Mouse (Mus musculus) B cell, adult (primary cell): ENCODE measurements around the gene Ddx54. TPM values are rescaled to one million over a fixed set of nuclear protein-coding genes. Genes with fewer than 3 reads are reported as not detected.

ENCODE experiments used
- total RNA-seq: library from RNA; stranded (reverse); gene quantifications from 4 replicates; pipeline ENCODE4 v1.2.4, GENCODE M21; 2023; ENCODE audit not compliant: inconsistent age

Ddx54 gene
- total RNA-seq, result 169 to 181 TPM (median 174 TPM) in 4 replicates

DNA sequence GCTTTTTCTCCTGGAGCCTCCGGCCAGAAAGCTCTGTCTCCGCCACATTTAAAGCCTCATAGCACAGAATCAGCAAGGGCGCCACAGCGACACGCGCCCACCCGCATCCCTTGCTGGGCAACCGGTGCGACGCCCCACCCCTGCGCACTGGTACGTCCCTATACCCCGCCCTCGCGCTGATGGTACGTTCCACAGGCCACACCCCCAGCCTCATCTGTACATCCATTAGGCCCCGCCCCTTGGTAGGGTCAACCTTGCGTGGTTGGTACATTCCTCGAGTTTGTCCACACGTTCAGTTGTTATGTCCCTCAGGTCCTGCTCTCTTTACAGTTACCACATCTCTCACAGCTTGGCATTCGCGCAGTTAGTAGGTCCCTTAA is at the start of gene Ddx54, which contains the start of gene Rita1:
Ddx54 (plus strand) TSS at position 298 of the 380 bp plus-strand sequence.
Rita1 (minus strand) TSS at position 148 of the 380 bp plus-strand sequence.

DNA sequence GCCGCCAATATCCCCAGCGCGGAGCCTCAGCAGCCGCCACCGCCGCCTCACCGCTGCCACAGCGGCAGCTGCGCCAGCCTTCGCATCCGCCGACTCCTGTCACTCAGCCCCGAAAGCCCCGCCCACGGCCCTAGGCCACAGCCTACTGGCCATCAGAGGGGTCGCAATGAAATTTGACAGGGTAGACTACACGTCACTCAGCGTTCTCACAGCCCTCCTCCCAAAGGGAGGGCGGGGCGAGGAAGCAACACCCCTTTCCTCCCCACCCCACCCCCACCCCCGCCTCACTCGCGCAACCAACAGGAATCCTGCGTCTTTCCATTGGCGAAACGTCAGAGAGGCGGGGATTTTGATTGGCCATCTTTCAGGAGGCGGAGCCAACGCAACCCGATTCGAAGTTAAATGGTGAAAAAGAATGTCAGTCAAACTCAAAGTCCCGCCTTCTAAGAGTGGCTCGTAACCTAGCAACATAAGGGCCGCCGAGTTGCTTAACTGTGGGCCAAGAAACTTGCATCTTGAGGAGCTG is 23.9 kb upstream of the Ddx54 start, which contains the start of the genes Tpcn1 and Iqcd:
Tpcn1 (minus strand) TSS at position 105 of the 526 bp plus-strand sequence.
Iqcd (plus strand) TSS at position 448 of the 526 bp plus-strand sequence.

GRCm38 (mm10) chr5:120634131-120634530 is 21.6 kb downstream of the Ddx54 start, which contains the start of gene Cfap73:
TSS of gene Cfap73 (minus strand) at chr5:120634235.

DNA sequence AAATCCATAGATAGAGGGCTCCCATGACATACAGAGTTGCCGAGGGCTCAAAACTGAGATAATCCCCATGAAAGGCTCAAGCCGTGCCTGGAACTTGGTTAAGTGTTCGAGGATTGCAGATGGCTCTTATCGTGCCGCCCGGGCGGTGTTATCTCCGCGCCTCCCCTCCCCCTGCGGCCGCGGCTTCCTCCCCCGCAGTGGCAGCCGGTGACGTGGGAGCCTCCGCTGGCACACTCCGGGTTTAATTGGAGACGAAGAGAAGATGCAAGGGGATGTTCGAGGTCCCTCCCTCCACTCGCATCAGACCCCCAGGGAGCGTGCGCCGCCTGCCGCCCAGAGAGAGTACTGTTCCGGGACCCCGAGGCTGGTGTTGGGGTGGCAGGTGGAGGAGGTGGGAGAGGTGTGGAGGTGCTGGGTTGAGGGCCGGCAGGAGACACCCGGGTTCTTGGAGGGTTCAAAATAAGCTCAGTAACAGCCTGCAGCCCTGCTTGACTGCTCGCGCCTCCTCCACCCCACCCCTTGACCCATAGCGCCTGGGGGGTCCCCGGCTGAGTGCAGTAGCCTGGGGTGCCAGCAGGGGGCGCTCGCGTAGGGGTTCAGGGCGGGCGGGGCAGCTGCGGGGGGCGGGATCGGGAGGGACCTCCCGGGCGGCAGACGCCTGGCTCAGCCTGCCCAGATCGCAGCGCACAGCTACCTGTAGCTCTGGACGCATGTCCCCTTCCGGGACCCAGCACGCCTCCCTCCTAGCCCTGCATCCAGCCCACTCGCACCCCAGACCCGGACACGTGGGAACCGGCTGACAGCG is 36.2 kb downstream of the Ddx54 start, which contains the start of gene Rasal1:
Rasal1 (plus strand) TSS at position 244 of the 805 bp plus-strand sequence.

Other genes starting within 250 kb of the Ddx54 start
- not detected in 4 replicates for gene Lhx5, start 181.0 kb upstream of the Ddx54 start, total RNA-seq
- not detected in 4 replicates for gene Sdsl, start 139.9 kb upstream of the Ddx54 start, total RNA-seq
- not detected in 4 replicates for gene Sds, start 136.2 kb upstream of the Ddx54 start, total RNA-seq
- gene Plbd2, start 109.1 kb upstream of the Ddx54 start, total RNA-seq, result 32.0 to 33.9 TPM (median 33.2 TPM) in 4 replicates
- gene Slc8b1, start 101.6 kb upstream of the Ddx54 start, total RNA-seq, result 8.3 to 14.3 TPM (median 12.4 TPM) in 4 replicates
- gene Tpcn1, start 24.1 kb upstream of the Ddx54 start, total RNA-seq, result 40.8 to 46.2 TPM (median 43.3 TPM) in 4 replicates
- 0.54 TPM in 1 of 4 replicates, not detected in the others for gene Iqcd, start 23.7 kb upstream of the Ddx54 start, total RNA-seq
- 3.3 to 4.4 TPM (median 4.0 TPM) in 4 replicates for gene Rita1, start 150 bp upstream of the Ddx54 start, total RNA-seq
- not detected in 4 replicates for gene Cfap73, start 21.5 kb downstream of the Ddx54 start, total RNA-seq
- 39.5 to 56.3 TPM (median 51.7 TPM) in 4 replicates for gene Rasal1, start 36.1 kb downstream of the Ddx54 start, total RNA-seq
- 226 to 261 TPM (median 233 TPM) in 4 replicates for gene Dtx1, start 99.2 kb downstream of the Ddx54 start, total RNA-seq
- 4.4 to 13.2 TPM (median 6.7 TPM) in 4 replicates for gene Oas2, start 137.1 kb downstream of the Ddx54 start, total RNA-seq
- gene Oas3, start 164.9 kb downstream of the Ddx54 start, total RNA-seq, result 2.2 to 5.3 TPM (median 3.0 TPM) in 4 replicates
- gene Oas1e, start 182.8 kb downstream of the Ddx54 start, total RNA-seq, result 0.39 to 0.71 TPM (median 0.48 TPM) in 4 replicates
- 10.8 to 15.9 TPM (median 12.5 TPM) in 4 replicates for gene Oas1c, start 199.8 kb downstream of the Ddx54 start, total RNA-seq
- not detected in 4 replicates for gene Oas1f, start 234.6 kb downstream of the Ddx54 start, total RNA-seq
- not detected in 4 replicates for gene Oas1h, start 248.7 kb downstream of the Ddx54 start, total RNA-seq